Mouse (Mus musculus): ENCODE results near the gene H2afx. TPM values are rescaled to one million over a fixed set of nuclear protein-coding genes. Genes with fewer than 3 reads are reported as not detected.
"Not testable (repeated sequence)": the region's sequence is repeated elsewhere in the genome, so short reads cannot be mapped to it uniquely, and the experiment has no call there.

The H2afx gene
- total RNA-seq, 2 experiments from 2014 or later: 59.8 to 66.2 TPM

GRCm38 (mm10) chr9:44373386-44373785, 38.9 kb downstream of the H2afx start:
- intact Hi-C loops (cut with DNase I): no loop called here
- DNase-seq (ENCODE audit: low spot score in 2 of 2): no peak

- no peak for DNase-seq (ENCODE audit: low spot score in 2 of 2)
- intact Hi-C loops (cut with DNase I): no loop called here
Observed at GRCm38 (mm10) chr9:44376141-44376540, 41.6 kb downstream of the H2afx start.

- intact Hi-C loops (cut with DNase I): not testable (repeated sequence)
Observed at GRCm38 (mm10) chr9:44377335-44377734, 42.8 kb downstream of the H2afx start.

GRCm38 (mm10) chr9:44378153-44378730, 43.7 kb downstream of the H2afx start:
- intact Hi-C loops (cut with DNase I): no loop called here
- no peak for DNase-seq (ENCODE audit: low spot score in 2 of 2)

More at GRCm38 (mm10) chr9:44377335-44377734, 42.8 kb downstream of the H2afx start:
- not testable (repeated sequence) for DNase-seq (ENCODE audit: low spot score in 2 of 2)

- intact Hi-C loops (cut with DNase I): no loop called here
- peak; percentile 99 for DNase-seq (ENCODE audit: low spot score in 2 of 2)
Observed at GRCm38 (mm10) chr9:44379054-44379834, 44.8 kb downstream of the H2afx start, which contains the start of gene Hyou1. Gene Hyou1, plus strand, starts transcription at chr9:44379490.

GRCm38 (mm10) chr9:44379862-44380261, 45.4 kb downstream of the H2afx start:
- no peak for DNase-seq (ENCODE audit: low spot score in 2 of 2)
- intact Hi-C loops (cut with DNase I): no loop called here

- no peak for DNase-seq (ENCODE audit: low spot score in 2 of 2)
- intact Hi-C loops (cut with DNase I): no loop called here
Observed at GRCm38 (mm10) chr9:44384596-44384995, 50.1 kb downstream of the H2afx start.

Small RNA genes within 50 kb of the gene (microRNA-seq; reads per million reads assigned to microRNA genes)
- gene Gm44335: 0 reads per million in 2 experiments

Other genes starting within 250 kb of the H2afx start
- gene Mfrp, start 233.0 kb upstream of the H2afx start, total RNA-seq (2021): under 1 TPM; 0.46 to 0.82 TPM
- gene C1qtnf5, start 227.4 kb upstream of the H2afx start, total RNA-seq (2021): 10 to 100 TPM; 17.1 to 19.6 TPM
- under 1 TPM; 0.25 to 0.37 TPM for gene Gm49380, start 221.2 kb upstream of the H2afx start, total RNA-seq (2021)
- gene Rnf26, start 221.2 kb upstream of the H2afx start, total RNA-seq (2021): 10 to 100 TPM; 28.1 to 31.9 TPM
- 10 to 100 TPM; 20.3 to 22.0 TPM for gene Mcam, start 200.2 kb upstream of the H2afx start, total RNA-seq (2021)
- gene Cbl, start 100.6 kb upstream of the H2afx start, total RNA-seq (2021): 10 to 100 TPM; 44.9 to 48.9 TPM
- 1 to 10 TPM; 1.2 to 1.4 TPM for gene Ccdc153, start 94.0 kb upstream of the H2afx start, total RNA-seq (2021)
- under 1 TPM; 0.53 to 0.82 TPM for gene Pdzd3, start 83.2 kb upstream of the H2afx start, total RNA-seq (2021)
- 10 to 100 TPM; 11.4 to 11.6 TPM for gene Nlrx1, start 66.1 kb upstream of the H2afx start, total RNA-seq (2021)
- gene Abcg4, start 46.1 kb upstream of the H2afx start, total RNA-seq (2021): 10 to 100 TPM; 62.2 to 67.9 TPM
- gene Hinfp, start 29.0 kb upstream of the H2afx start, total RNA-seq (2021): 10 to 100 TPM; 22.6 to 27.7 TPM
- gene C2cd2l, start 14.4 kb upstream of the H2afx start, total RNA-seq (2021): 100 to 1,000 TPM; 177 to 213 TPM
- gene Dpagt1, start 8.7 kb upstream of the H2afx start, total RNA-seq (2021): 10 to 100 TPM; 14.8 to 14.9 TPM
- 10 to 100 TPM; 18.3 to 20.2 TPM for gene Hmbs, start 9.5 kb downstream of the H2afx start, total RNA-seq (2021)
- gene Vps11, start 27.0 kb downstream of the H2afx start, total RNA-seq (2021): 10 to 100 TPM; 44.2 to 44.6 TPM
- gene Hyou1, start 44.8 kb downstream of the H2afx start, total RNA-seq (2021): 100 to 1,000 TPM; 100 to 101 TPM
- gene Slc37a4, start 62.2 kb downstream of the H2afx start, total RNA-seq (2021): 10 to 100 TPM; 35.8 to 45.1 TPM
- 100 to 1,000 TPM; 572 to 612 TPM for gene Rps25, start 72.4 kb downstream of the H2afx start, total RNA-seq (2021)
- gene Trappc4, start 72.9 kb downstream of the H2afx start, total RNA-seq (2021): 10 to 100 TPM; 68.5 to 74.8 TPM
- 10 to 100 TPM; 16.2 to 21.2 TPM for gene Ccdc84, start 83.9 kb downstream of the H2afx start, total RNA-seq (2021)
- gene Foxr1, start 106.4 kb downstream of the H2afx start, total RNA-seq (2021): not detected
- not detected for gene Upk2, start 120.3 kb downstream of the H2afx start, total RNA-seq (2021)
- gene Bcl9l, start 148.1 kb downstream of the H2afx start, total RNA-seq (2021): 10 to 100 TPM; 76.2 to 84.8 TPM
- gene Cxcr5, start 227.2 kb downstream of the H2afx start, total RNA-seq (2021): not detected